Mouse (Mus musculus): Measurements from ENCODE around the gene Adgrd1.

The Adgrd1 gene

DNA sequence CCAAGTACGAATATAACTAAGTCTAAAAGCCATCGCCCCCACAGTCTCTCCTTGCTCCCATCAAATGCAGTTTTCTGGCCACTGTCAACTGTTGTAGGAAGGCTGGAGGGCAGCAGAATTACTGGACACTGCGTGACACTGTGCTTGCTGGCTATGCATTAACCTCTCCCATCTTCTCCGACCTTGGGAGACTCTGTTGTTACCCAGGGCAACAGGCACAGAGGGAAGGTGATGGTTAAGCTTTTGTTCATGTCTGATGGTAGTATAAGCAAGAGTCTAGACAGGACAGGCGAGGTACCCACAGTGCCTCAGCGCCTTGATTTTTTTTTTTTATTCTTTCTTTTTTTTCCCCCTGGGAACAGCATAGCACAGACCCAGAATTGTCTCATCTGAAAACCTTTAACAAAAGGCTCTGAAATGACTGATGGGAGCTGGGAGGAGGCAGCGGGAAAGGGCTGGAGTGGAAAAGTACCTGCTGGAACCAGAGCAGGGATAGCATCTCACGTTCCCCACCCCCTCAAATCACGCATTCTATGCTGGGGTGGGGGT is 100.5 kb downstream of the Adgrd1 start:
- DNase-seq (ENCODE audit: low spot score), result no peak

DNA sequence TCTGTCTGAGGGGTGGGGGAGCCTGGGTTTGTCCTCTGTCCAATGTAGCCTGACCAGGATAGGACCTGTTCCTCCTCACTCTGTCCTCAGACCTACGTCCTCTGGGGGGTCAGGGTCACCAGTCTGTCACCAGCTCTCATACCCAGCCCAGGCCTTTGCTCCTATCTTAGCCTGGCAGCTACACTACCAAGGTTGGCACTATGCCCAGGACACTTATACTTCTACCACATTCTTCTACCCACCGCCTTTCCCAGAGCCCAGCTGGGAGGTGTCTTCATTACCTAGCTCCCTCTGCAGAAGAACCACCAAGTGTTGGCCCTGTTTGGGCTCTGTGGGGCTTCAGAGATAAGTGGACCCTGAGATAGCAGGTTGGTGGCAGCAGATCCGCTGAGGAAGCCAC is 103.6 kb downstream of the Adgrd1 start:
- no peak for DNase-seq (ENCODE audit: low spot score)

DNA sequence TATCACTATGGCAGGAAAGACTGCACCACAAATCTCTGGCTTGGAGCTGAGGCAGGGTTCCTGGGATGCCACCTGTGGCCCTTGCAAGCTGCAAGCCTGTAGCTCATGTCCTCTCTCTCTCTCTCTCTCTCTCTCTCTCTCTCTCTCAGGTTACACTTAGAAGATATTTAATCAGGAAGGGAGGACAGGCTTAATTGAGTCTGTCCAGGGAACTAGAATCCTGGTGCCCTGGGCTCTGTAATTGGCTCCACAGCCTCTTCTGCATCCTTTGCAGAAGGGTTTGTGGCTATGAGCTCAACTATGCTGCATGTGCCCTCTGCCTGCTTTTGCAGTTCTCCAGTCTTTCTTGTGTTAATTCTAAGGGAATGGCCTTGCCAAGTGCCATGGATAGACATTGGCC is 111.7 kb downstream of the Adgrd1 start:
- no peak for DNase-seq (ENCODE audit: low spot score)

DNA sequence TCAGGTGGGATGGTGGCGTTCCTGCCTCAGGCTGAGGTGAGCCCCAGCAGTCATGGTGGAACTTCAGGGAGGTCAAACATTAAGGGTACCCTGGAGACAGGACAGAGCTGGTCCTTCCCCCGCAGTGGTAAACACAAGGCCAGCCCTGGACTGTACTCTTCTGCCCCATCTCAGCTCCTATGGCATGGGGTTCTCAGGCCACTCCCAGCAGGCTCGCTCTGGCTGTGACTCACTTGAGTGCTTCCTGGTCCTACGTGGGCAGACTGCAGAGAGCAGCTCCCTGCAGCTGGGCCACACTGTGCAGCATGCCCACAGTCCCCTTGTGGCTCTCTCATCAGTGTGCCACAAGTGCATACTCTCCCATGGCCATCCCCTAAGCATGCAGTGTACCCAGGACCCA is 112.3 kb downstream of the Adgrd1 start:
- no peak for DNase-seq (ENCODE audit: low spot score)

DNA sequence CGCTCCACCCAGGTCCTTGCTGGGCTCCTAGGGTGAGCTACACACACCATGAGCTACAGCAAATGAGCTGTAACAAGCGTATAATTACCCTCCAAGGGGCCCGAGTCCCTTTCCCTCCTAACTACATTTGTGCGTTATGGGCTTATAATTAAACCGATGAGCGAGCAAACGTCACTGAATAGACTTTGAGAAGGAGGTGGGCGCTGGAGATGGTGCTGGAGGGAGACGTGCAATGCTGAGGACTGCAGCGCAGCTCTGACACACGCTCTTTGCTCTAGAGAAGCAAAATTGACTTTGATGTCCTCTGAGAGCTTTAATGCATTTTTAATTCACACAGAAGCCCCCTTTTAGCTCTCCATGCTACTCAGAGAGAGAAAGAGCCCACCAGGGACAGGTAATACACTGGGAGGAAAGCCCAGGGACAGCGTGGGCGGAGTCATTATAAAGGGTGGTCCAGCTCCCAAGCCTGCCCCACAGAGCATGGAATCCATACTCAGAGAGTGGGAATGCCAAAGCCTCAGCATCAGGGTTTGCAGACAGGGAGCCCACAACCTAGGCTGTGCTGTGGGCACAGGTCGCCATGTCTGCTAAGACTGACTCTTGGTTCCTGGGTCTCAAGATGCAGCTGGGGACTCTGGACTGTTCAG is 115.0 kb downstream of the Adgrd1 start:
- no peak for DNase-seq (ENCODE audit: low spot score)

DNA sequence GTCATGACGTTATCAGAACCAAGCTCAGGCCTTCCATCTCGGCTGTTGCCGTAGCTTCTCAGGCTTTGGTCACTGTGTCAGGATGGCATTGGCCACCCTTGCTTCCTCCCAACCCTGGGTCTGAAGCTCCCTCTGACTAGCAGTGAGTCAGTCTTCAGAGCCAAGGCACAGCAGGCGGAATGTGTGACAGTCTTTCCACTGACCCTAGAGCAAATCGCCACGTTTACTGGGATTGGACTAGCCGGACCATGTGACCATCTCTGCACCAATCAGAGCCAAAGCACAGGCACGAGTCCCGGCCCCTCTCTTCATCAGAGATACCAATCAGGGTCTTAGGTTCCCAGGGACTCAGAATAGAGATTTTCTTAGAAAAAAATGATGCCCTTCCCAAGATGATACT is 117.5 kb downstream of the Adgrd1 start:
- DNase-seq (ENCODE audit: low spot score), result no peak

DNA sequence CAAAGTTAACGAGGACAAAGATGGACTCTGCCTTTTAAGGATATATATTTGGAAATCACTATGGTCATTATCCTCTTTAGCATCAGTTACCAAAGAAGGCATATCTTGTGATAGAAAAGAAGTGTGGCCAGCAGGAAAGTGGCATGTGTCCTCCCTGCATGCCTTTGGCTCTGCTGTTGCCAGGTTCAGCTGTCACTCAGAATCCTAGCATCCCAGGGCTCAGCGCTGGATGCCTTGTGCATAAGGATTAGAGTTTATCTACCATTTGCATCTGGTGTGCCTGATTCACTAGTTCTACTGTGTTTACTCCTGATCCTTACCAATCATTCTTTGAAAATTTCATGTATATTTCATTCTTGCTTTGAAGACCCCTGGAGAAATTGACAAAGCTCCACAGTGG is 119.5 kb downstream of the Adgrd1 start:
- DNase-seq (ENCODE audit: low spot score), result no peak

DNA sequence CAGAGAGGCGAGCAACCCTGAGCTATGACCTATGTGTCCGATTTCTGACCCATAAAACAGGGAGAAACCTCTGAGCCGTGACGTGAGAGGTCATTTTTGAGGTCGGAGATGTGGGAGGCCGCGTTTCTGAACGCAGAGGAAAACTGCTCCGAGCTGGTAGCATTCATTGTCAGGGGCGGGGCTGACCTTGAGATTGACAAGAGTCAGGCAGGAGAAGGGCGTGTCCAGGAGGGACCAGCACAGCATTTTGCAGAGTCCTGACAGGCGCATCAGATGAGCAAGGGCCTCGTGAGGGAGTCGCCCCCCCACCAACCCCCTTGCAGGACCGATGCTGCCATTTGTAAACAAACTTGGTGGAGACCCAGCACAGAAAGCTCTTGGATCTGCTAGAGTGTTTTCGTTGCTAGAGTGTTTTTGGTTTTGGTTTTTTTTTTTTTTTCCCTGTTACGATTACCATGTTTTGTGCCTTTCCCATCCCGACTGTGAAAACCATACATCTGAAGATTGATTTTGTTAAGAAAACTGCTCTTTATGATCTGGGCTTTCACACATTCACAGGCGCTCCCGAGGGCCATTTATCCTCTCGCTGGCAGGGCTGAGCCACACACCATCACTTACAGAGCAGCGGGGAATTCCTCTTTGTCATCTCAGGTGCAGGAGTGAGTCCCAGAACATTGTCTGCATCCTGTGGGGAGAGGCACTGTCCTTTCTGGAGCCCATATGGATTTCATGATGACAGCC is 121.1 kb downstream of the Adgrd1 start:
- DNase-seq (ENCODE audit: low spot score), result no peak

DNA sequence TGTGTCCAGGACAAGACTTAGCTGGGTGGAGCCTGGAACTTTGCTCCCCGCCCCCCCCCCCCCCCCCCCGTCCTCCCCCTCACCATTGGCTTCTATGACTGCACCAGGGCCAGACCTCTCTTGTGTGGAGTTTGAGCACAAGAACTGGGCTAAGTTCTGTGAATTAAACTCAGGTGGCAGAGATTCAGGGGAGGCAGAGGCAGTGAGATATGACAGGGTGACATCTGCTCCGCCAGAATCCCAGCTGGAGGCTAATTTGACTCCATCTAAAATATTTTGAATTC is 121.6 kb downstream of the Adgrd1 start:
- no peak for DNase-seq (ENCODE audit: low spot score)

DNA sequence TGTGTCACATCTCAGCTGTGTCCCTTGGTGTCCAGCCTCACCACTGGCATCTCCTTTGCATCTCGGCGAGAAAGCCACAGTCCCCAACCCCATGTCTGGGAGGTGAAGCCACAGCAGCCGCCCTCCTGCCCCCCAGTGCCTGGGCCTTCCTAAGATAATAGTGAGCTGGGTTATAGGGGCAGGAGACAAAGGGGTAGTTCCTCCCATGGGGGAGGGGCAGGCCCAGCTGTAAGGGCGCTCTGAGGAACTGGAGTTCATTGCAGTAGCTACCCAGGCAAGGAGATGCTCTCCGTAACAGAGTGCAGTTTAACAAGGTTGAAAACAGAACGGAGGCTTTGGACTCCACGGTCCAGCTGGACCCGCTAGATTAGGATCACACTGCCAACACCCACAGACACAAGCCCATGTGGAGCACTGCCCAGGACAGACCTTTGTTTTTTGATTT is 122.0 kb downstream of the Adgrd1 start:
- DNase-seq (ENCODE audit: low spot score), result no peak

DNA sequence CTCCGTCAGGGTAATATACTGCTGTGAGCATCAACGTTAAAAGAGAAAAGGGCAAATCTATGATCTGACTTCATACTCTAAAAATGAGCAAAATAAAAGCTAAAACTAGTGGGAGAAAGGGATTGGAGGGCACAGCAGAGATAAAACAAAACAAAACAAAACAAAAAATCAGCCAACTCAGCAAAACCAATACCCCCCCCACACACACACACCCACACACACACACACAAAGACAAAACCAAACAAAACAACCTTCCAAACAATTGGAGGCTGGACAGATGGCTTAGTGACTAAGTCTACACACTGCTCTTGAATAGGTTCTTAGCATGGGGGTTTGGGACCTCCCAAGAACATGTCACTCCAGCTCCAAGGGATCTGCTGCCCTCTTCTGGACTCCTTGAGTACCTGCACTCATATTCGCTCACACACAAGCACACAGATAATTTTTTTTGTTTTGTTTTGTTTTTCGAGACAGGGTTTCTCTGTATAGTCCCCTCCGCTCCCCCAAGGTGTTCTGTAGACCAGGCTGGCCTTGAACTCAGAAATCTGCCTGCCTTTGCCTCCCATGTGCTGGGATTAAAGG is 122.7 kb downstream of the Adgrd1 start:
- no peak for DNase-seq (ENCODE audit: low spot score)

DNA sequence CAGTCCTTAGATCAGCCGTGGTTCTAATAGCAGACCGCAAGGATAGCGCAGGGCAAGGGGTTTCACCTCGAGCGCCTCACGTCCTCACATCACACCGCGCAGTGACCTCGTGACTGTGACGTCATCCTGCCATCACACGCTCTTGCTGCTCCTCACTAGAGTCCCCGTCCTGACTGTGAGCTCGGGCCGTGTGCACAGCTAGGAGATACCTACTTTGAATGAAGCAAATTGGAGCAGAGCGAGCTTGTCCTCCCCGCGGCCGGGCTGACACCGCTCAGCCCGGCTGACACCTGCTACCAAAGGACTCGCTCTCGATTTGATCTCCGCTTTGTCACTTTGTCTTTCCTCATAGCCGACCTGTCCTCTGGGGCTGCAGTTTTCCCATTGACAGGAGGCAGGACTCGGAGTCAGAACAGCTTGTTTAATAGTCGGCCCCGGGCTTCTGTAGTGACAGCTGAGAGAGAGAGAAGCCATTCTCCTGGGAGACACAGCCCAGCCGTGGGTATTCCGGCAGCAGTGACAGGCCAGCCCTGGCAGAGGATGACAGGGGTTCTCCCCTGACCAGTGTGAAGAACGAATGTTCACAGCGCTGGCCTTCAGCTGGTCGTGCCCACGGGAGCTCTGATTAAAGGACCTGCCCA is 129.4 kb downstream of the Adgrd1 start:
- DNase-seq (ENCODE audit: low spot score), result no peak

DNA sequence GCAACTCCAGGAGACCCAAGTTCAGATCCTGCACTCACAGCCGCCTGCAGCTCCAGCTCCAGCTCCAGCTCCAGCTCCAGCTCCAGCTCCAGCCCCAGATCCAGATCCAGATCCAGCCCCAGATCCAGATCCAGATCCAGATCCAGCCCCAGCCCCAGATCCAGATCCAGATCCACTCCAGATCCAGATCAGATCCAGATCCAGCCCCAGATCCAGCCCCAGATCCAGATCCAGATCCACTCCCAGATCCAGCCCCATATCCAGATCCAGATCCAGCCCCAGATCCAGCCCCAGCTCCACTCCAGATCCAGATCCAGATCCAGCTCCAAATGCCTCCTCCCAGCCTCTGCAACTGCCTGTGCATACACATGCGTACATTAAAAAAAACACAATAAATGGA is 131.6 kb downstream of the Adgrd1 start:
- DNase-seq (ENCODE audit: low spot score), result no peak

DNA sequence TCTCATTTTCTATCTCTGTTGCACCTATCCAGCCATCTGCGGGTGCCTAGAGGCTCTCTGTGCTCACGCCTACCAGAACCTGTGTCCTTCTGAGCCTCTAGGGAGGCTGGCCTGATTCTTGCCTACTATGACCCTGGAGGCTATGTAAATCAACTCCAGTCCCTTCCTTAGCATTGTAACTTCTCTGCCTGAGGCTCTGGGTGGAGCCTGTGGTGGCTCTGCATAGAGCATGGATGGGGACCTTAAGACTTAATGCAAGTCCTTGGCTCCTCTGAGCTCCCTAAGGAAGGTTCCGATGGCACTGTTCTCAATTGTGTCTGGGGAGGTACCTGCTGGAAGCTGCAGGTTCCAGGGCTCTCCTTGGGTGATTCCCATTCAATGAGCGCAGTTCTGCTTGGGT is 136.8 kb downstream of the Adgrd1 start:
- no peak for DNase-seq (ENCODE audit: low spot score)

DNA sequence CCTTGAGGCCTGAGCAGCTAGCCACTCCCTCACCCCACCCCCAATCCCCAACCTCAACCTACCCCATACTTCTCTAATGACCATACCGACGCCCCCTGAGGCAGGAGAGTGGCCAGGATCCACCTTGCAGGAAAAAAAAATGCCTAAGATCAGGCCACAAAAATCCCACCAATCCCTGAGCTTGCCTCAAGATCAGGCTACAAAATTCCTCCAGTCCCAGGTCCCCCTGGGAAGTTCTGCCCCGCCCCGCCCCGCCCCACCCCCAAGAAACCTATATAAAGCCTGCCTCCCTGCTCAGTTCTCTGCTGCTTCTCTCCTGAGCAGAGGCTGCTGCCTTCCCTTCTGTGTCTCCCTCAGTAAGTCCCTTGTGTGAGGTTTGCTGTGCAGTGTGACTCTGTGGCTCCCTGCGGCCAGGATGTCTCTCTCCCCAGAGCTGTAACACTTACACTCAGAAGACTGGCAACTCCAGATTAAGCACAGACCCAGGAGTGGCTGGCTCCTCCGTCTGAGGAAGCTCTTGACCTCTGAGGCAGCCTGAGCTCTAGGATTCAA is 137.4 kb downstream of the Adgrd1 start:
- DNase-seq (ENCODE audit: low spot score), result no peak

DNA sequence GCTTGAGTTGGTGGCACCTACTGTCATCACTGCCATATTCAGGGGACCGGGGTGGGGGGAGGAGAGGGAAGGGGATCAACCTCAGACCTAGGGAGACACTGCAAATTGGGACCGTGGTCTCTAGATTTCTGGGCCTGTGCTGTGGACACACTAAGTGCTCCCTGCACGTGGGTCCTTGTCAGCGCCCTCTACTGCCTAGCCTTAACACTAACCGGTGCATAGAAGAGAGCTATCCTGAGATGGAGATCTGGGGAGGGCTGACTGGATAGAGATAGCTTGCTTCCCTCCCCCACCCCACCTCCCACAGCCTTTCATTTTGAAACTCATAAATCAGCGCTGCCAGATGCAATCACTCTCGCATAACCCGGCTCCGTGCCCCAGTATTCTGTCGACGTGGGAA is 139.8 kb downstream of the Adgrd1 start:
- no peak for DNase-seq (ENCODE audit: low spot score)

DNA sequence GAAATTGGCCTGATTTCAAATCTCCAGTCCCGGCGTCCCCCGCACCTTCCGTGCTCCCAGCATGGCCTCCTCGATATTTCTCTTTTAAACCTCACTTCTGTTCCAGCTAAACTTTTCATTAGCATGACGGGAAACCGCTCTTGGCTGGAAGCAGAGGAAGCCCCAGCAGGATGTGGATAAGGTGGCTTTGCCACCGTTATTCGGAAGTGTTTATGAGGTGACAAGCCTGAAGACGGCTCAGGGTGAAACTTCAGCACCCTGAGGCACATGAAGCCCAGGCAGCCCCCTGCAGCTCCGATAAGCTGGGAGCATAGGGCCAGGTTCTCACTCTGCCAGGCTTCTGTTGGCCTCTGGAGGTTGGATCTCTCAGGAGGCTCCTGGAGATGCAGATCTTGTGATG is 145.3 kb downstream of the Adgrd1 start:
- DNase-seq (ENCODE audit: low spot score), result no peak

DNA sequence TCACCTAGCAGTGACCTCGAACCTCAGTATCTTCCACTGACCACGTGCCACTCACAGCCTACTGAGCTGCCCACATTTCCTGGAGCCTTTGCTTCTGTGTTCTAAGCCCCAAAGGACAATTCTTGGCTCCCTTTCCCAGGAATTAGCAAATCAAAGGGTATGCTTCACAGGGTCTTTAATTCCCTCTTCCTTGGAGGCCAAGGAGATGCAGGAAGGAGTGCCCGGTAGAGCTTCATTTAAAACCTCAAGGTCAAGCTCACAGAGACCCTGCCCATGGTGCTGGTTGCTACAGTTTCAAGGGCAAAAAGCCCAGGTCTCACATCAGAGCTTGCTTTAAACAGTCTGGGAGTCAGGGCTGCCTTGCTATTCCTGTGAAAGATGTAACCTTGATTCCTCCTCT is 145.7 kb downstream of the Adgrd1 start:
- no peak for DNase-seq (ENCODE audit: low spot score)

DNA sequence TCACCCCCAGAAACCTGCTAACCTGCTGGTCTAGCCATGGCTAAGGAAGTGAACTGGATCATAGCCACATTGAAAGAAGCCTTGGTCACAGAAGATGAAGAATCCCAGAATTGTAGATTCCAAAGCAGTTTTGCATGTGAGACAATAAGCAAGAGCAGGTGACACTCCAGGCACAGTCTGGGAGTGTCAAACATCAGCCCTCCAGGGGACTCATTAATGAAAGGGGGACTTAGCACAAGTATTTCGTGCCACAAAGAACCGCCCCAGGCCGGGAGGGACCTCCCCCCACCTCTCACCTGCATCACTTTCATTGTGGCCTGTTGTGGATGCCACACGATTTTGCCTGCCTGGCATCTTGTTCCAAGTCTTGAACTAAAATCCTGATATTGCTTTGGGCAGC is 146.6 kb downstream of the Adgrd1 start:
- no peak for DNase-seq (ENCODE audit: low spot score)

DNA sequence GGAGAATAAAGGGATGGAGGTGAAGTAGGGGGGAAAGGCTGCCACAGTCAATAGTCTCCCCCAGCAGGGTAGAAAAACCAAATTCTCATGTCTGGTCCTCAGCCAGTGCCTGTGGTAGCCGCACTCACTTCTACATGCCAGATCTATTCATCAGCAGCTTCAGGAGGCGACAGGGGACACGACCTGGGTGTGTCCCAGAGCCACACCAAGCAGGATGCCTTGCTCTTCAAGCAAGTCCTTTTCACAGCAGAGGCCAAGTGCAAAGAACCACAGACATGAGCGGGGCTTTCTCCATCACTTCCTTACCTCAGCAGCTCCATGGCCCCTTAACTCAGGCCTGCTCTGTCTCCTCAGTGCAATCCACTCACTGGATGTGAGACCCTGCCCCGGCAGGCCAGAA is 147.8 kb downstream of the Adgrd1 start:
- DNase-seq (ENCODE audit: low spot score), result no peak

DNA sequence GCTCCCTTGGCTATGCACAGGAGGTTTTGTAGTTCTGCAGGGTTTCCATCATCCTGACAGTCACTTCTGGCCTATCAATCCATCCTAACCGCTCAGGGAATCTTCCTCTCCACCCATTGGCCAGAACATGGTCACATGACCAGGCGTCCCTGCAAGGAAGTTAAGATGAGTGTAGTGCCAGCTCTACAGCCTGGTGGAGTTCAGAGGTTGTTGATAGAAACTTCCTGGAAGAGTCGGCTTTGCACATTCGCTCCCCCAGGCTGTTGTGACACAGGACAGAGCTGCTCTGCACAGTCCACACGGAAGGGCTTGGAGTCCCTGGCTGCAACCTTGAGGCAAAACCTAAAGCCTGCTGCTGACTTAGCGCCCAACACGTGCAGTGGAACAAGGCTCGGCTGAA is 152.5 kb downstream of the Adgrd1 start:
- peak; percentile 6 for DNase-seq (ENCODE audit: low spot score)
